8 mouse cellular contexts compared by ENCODE assay signal in the genomic region with DNA sequence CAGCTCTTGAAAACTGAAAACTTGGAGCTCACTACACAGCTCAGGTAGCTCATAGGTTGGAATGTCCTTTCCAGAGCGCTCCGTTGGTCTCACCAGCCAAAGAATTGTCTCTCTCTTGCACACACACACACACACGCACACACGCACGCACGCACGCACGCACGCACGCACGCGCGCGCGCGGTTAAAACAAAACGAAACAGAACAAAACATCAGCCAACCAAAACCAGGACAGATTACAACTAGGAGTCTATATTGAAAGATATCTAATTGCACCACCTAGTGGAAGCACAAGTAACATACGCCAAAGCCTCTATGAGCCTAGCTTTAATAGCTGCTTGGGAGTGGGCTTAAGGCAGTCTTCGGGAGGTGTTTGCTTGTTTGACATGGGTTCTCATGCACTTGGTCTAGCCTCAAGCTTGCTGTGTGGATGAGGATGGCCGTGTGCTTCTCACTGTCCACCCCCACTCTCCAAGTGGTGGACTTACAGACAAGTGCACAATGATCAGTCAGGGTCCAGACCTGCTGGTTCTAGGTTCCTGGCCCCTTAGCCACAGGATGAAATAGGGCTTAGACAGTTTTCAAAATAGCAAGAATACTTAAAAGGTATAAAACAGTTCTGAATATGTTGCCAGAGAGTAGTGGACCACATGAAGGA. TPM values are rescaled to one million over a fixed set of nuclear protein-coding genes. Genes with fewer than 3 reads are reported as not detected.
DNase-seq lines count a peak whose midpoint lies in the region; ATAC-seq lines count a peak whose summit lies in the region.

No protein-coding gene starts in this region.

- peak overlapping the region; percentile 43; the same call in 1 of the 2 replicates for H3K9ac ChIP-seq in midbrain, embryonic 12.5 days (replicated peaks)

- WGBS in embryonic facial prominence, embryonic 10.5 days, result 12% methylated on average over 20 of the region's 20 CpGs
- WGBS in limb, embryonic 10.5 days, result 10% methylated on average over 20 of the region's 20 CpGs
- 4% methylated on average over 20 of the region's 20 CpGs for WGBS in midbrain, embryonic 12.5 days

- H3K9me3 ChIP-seq in embryonic facial prominence, embryonic 10.5 days, result no peaks in the 10 kb centered on the region
- H3K9me3 ChIP-seq in limb, embryonic 10.5 days (replicated peaks), result no peaks in the 10 kb centered on the region
- H3K9me3 ChIP-seq in midbrain, embryonic 12.5 days, result no peaks in the 10 kb centered on the region

- H3K4me3 ChIP-seq in embryonic facial prominence, embryonic 10.5 days, result peak overlapping the region; percentile 55
- peak overlapping the region; percentile 46 for H3K4me3 ChIP-seq in limb, embryonic 10.5 days
- H3K4me3 ChIP-seq in midbrain, embryonic 12.5 days, result peak overlapping the region; percentile 34

- no peaks in the 10 kb centered on the region for H3K36me3 ChIP-seq in embryonic facial prominence, embryonic 10.5 days (replicated peaks)
- H3K36me3 ChIP-seq in limb, embryonic 10.5 days, result no peaks in the 10 kb centered on the region
- H3K36me3 ChIP-seq in midbrain, embryonic 12.5 days, result no peaks in the 10 kb centered on the region

- peak; percentile 76 for DNase-seq in 3T3-L1 (ENCODE audit: low read depth, low spot score)
- DNase-seq in adrenal gland, adult 8-10 months, result peak; percentile 49
- DNase-seq in embryonic facial prominence, embryonic 10.5 days (ENCODE audit: low spot score), result peak; percentile 83
- DNase-seq in heart, adult 11 months, result peak; percentile 96
- DNase-seq in kidney, adult 11 months, result peak; percentile 64
- peak; percentile 75 for DNase-seq in limb, embryonic 10.5 days (ENCODE audit: low spot score)
- peak; percentile 42 to 72 for DNase-seq in spleen, postnatal 10 days (ENCODE audit: low spot score in 2 of 2)

- H3K27ac ChIP-seq in embryonic facial prominence, embryonic 10.5 days (replicated peaks), result peak overlapping the region; percentile 82
- H3K27ac ChIP-seq in limb, embryonic 10.5 days, result peak overlapping the region; percentile 73
- peak overlapping the region; percentile 39; the same call in 1 of the 2 replicates for H3K27ac ChIP-seq in midbrain, embryonic 12.5 days (replicated peaks)

- ATAC-seq in midbrain, embryonic 12.5 days (ENCODE audit: low FRiP score, low read depth), result peak; percentile 89

- H3K27me3 ChIP-seq in embryonic facial prominence, embryonic 10.5 days (replicated peaks; ENCODE audit: low read depth, poor library complexity, severe bottlenecking), result no peaks in the 10 kb centered on the region
- no peaks in the 10 kb centered on the region for H3K27me3 ChIP-seq in limb, embryonic 10.5 days (ENCODE audit: low read depth, poor library complexity, severe bottlenecking)
- peaks cover 25% of the 10 kb centered on the region for H3K27me3 ChIP-seq in midbrain, embryonic 12.5 days

- peak overlapping the region; percentile 58 for H3K4me2 ChIP-seq in midbrain, embryonic 12.5 days (replicated peaks)

- H3K4me1 ChIP-seq in embryonic facial prominence, embryonic 10.5 days, result no peaks in the 10 kb centered on the region
- H3K4me1 ChIP-seq in limb, embryonic 10.5 days, result no peaks in the 10 kb centered on the region
- no peaks in the 10 kb centered on the region for H3K4me1 ChIP-seq in midbrain, embryonic 12.5 days

RNA-seq across cellular contexts. Expression of a gene that starts 16.3 kb away (rescaled TPM):
- 10 to 100 TPM; 18.0 to 33.3 (median 25.4) TPM for total RNA-seq in adrenal gland, adult 8-10 months (2022)
- 30.9 and 35.3 TPM in 2 replicates for polyA plus RNA-seq in embryonic facial prominence, embryonic 10.5 days (2016; fragmentation: Nextera tagmentation; extraction: Ambion mirVana)
- 22.8 and 31.6 TPM in 2 replicates for polyA plus RNA-seq in limb, embryonic 10.5 days (2016; fragmentation: Nextera tagmentation; extraction: Ambion mirVana)
- 52.6 and 56.5 TPM in 2 replicates for polyA plus RNA-seq in midbrain, embryonic 12.5 days (2016; fragmentation: Nextera tagmentation; extraction: Ambion mirVana)

RNA-seq across cellular contexts. Expression of a gene that starts 26.8 kb away (rescaled TPM):
- total RNA-seq in adrenal gland, adult 8-10 months (2022), result 10 to 100 TPM; 16.0 to 19.5 (median 18.7) TPM
- 33.6 TPM in 2 replicates for polyA plus RNA-seq in embryonic facial prominence, embryonic 10.5 days (2016; fragmentation: Nextera tagmentation; extraction: Ambion mirVana)
- polyA plus RNA-seq in limb, embryonic 10.5 days (2016; fragmentation: Nextera tagmentation; extraction: Ambion mirVana), result 35.2 and 35.6 TPM in 2 replicates
- polyA plus RNA-seq in midbrain, embryonic 12.5 days (2016; fragmentation: Nextera tagmentation; extraction: Ambion mirVana), result 24.5 and 26.1 TPM in 2 replicates

RNA-seq across cellular contexts. Expression of a gene that starts 34.9 kb away (rescaled TPM):
- total RNA-seq in adrenal gland, adult 8-10 months (2022), result 100 to 1,000 TPM; 102 to 138 (median 126) TPM
- polyA plus RNA-seq in embryonic facial prominence, embryonic 10.5 days (2016; fragmentation: Nextera tagmentation; extraction: Ambion mirVana), result 307 and 319 TPM in 2 replicates
- polyA plus RNA-seq in limb, embryonic 10.5 days (2016; fragmentation: Nextera tagmentation; extraction: Ambion mirVana), result 276 and 293 TPM in 2 replicates
- 302 and 320 TPM in 2 replicates for polyA plus RNA-seq in midbrain, embryonic 12.5 days (2016; fragmentation: Nextera tagmentation; extraction: Ambion mirVana)

Comparison
In these comparisons a context has a peak if more than half of its experiments do, and no peak if none do; other contexts are left out.
1. Peak in every context shown above with its lines: DNase-seq, ATAC-seq, H3K4me3 ChIP-seq and H3K27ac ChIP-seq.